Mouse (Mus musculus) hindbrain, embryonic 10.5 days (tissue): ENCODE results near the gene Gldc. TPM values are rescaled to one million over a fixed set of nuclear protein-coding genes. Genes with fewer than 3 reads are reported as not detected.

Source experiments
- DNase-seq: peaks from one replicate; pipeline ENCODE4 v3.0.0-alpha.2; 2017; ENCODE audit warnings: low spot score
- H3K27ac ChIP-seq: fragments of 300-500 bp; sonication (generic); 2 replicates; pipeline ENCODE4 v1.5.1; 2016; ENCODE audit warnings: mild to moderate bottlenecking, moderate library complexity
- H3K27me3 ChIP-seq: fragments of 300-500 bp; sonication (generic); 2 replicates; pipeline ENCODE4 v1.6.1; 2016; ENCODE audit warnings: mild to moderate bottlenecking; ENCODE audit not compliant: poor library complexity, insufficient read depth, severe bottlenecking
- H3K36me3 ChIP-seq: fragments of 300-500 bp; sonication (generic); 2 replicates; pipeline ENCODE4 v1.6.1; 2016; ENCODE audit warnings: mild to moderate bottlenecking, moderate library complexity
- H3K4me1 ChIP-seq: fragments of 300-500 bp; sonication (generic); replicated peaks from 2 replicates; pipeline ENCODE4 v1.6.1; 2016; ENCODE audit warnings: mild to moderate bottlenecking
- H3K4me3 ChIP-seq: fragments of 300-500 bp; sonication (generic); 2 replicates; pipeline ENCODE4 v1.5.1; 2016; ENCODE audit warnings: mild to moderate bottlenecking, moderate library complexity
- H3K9me3 ChIP-seq: fragments of 300-500 bp; sonication (generic); 2 replicates; pipeline ENCODE4 v1.6.1; 2016; ENCODE audit warnings: mild to moderate bottlenecking, moderate library complexity
- WGBS: fragments of 180-500 bp; shearing (Covaris S2); methylation state at CpG from one replicate; pipeline ENCODE4 v1.1.7; 2016; 5-methylcytosine and 5-hydroxymethylcytosine counted together
- polyA plus RNA-seq: library from polyadenylated mRNA; unstranded; fragments of >200 nt; fragmentation: Nextera tagmentation; extraction: Ambion mirVana; gene quantifications from 2 replicates; pipeline ENCODE4 v1.2.1, GENCODE M21; 2016

Gene Gldc
- polyA plus RNA-seq, 1 experiment from 2014 or later, result 26.9 TPM

- peaks cover 100% of the 10 kb centered on the region for H3K36me3 ChIP-seq
- WGBS, result 93% methylated on average over 12 of the region's 12 CpGs
- H3K9me3 ChIP-seq, result no peaks in the 10 kb centered on the region
- no peaks in the 10 kb centered on the region for H3K27me3 ChIP-seq
- no peaks in the 10 kb centered on the region for H3K4me1 ChIP-seq
- no peak overlapping the region for H3K27ac ChIP-seq
- DNase-seq, result no peak
- H3K4me3 ChIP-seq, result no peak overlapping the region
Measured at GRCm38 (mm10) chr19:30091644-30092295, 83.5 kb downstream of the Gldc start.

- no peaks in the 10 kb centered on the region for H3K4me1 ChIP-seq
- no peak overlapping the region for H3K4me3 ChIP-seq
- H3K9me3 ChIP-seq, result no peaks in the 10 kb centered on the region
- no peak overlapping the region for H3K27ac ChIP-seq
- no peaks in the 10 kb centered on the region for H3K27me3 ChIP-seq
- WGBS, result 91% methylated on average over 6 of the region's 6 CpGs
- DNase-seq, result no peak
- H3K36me3 ChIP-seq, result peaks cover 100% of the 10 kb centered on the region
Measured at GRCm38 (mm10) chr19:30090163-30090562, 85.1 kb downstream of the Gldc start.

- Histone ChIP-seq H3K4me3 (no peak overlapping the region), H3K36me3 (peaks cover 44% of the 10 kb centered on the region), H3K9me3 (no peaks in the 10 kb centered on the region), H3K27me3 (no peaks in the 10 kb centered on the region), H3K27ac (no peak overlapping the region), H3K4me1 (no peaks in the 10 kb centered on the region)
- WGBS, result 92% methylated on average over 4 of the region's 4 CpGs
- no peak for DNase-seq
Measured at GRCm38 (mm10) chr19:30065797-30066196, 109.4 kb downstream of the Gldc start.

- WGBS, result 90% methylated on average over 2 of the region's 2 CpGs
- no peak overlapping the region for H3K27ac ChIP-seq
- H3K36me3 ChIP-seq, result peaks cover 56% of the 10 kb centered on the region
- no peaks in the 10 kb centered on the region for H3K9me3 ChIP-seq
- H3K4me3 ChIP-seq, result no peak overlapping the region
- H3K27me3 ChIP-seq, result no peaks in the 10 kb centered on the region
- no peak for DNase-seq
- H3K4me1 ChIP-seq, result no peaks in the 10 kb centered on the region
Measured at GRCm38 (mm10) chr19:30054218-30054617, 121.0 kb downstream of the Gldc start.

GRCm38 (mm10) chr19:30051479-30051878, 123.8 kb downstream of the Gldc start:
- no peaks in the 10 kb centered on the region for H3K27me3 ChIP-seq
- H3K36me3 ChIP-seq, result peaks cover 65% of the 10 kb centered on the region
- H3K4me1 ChIP-seq, result no peaks in the 10 kb centered on the region
- H3K27ac ChIP-seq, result no peak overlapping the region
- H3K4me3 ChIP-seq, result no peak overlapping the region
- DNase-seq, result no peak
- 95% methylated on average over 3 of the region's 3 CpGs for WGBS
- no peaks in the 10 kb centered on the region; the same call in 1 of the 2 replicates for H3K9me3 ChIP-seq

GRCm38 (mm10) chr19:30050584-30050983, 124.6 kb downstream of the Gldc start:
- Histone ChIP-seq H3K4me3 (no peak overlapping the region), H3K27ac (no peak overlapping the region), H3K27me3 (no peaks in the 10 kb centered on the region), H3K4me1 (no peaks in the 10 kb centered on the region), H3K36me3 (peaks cover 68% of the 10 kb centered on the region), H3K9me3 (no peaks in the 10 kb centered on the region; the same call in 1 of the 2 replicates)
- DNase-seq, result no peak
- WGBS, result 91% methylated on average over 2 of the region's 2 CpGs

Other genes starting within 250 kb of the Gldc start
- gene Trpd52l3, start 171.6 kb downstream of the Gldc start, polyA plus RNA-seq, result not detected in 2 replicates
- 66.8 and 83.7 TPM in 2 replicates for gene Uhrf2, start 144.9 kb downstream of the Gldc start, polyA plus RNA-seq
- gene Mbl2, start 57.5 kb upstream of the Gldc start, polyA plus RNA-seq, result 0.15 TPM in 1 of 2 replicates, not detected in the other